Mouse (Mus musculus): ENCODE measurements at regions not wholly inside any gene's neighbourhood (a gene's known extent, or its start where the extent isn't known, plus 50 kb on each side); places are given as distances from the start of the nearest gene placed in this dataset.

GRCm38 (mm10) chr13:6270546-6270945, 277.4 kb upstream of the Pitrm1 start:
- no peak for TF ChIP-seq CTCF (IDR thresholded peaks at IDR 0.05; ENCODE audit: extremely low read depth, insufficient read length, insufficient replicate concordance, low read depth, low read length)
- TF ChIP-seq POLR2A (IDR thresholded peaks at IDR 0.05; ENCODE audit: low read depth, low read length) = no peak
- no peaks in the 10 kb centered on the region for H3K4me1 ChIP-seq (ENCODE audit: control insufficient read depth, insufficient read depth, insufficient read length, low read length)
- 88% methylated on average over 1 of the region's 1 CpGs for WGBS
- no peaks in the 10 kb centered on the region for H3K36me3 ChIP-seq (ENCODE audit: control insufficient read depth, insufficient read depth, low read length)
- H3K27me3 ChIP-seq (ENCODE audit: control insufficient read depth, insufficient read depth, low read length) = no peaks in the 10 kb centered on the region
- H3K27ac ChIP-seq (ENCODE audit: insufficient read depth, low read depth, low read length) = no peak overlapping the region
- H3K4me3 ChIP-seq (ENCODE audit: low read depth, low read length) = no peak overlapping the region

GRCm38 (mm10) chr13:6272932-6273331, 275.0 kb upstream of the Pitrm1 start:
- Histone ChIP-seq H3K36me3 (ENCODE audit: control insufficient read depth, insufficient read depth, low read length) (no peaks in the 10 kb centered on the region), H3K27me3 (ENCODE audit: control insufficient read depth, insufficient read depth, low read length) (no peaks in the 10 kb centered on the region), H3K4me1 (ENCODE audit: control insufficient read depth, insufficient read depth, insufficient read length, low read length) (no peaks in the 10 kb centered on the region), H3K27ac (ENCODE audit: insufficient read depth, low read depth, low read length) (no peak overlapping the region), H3K4me3 (ENCODE audit: low read depth, low read length) (no peak overlapping the region)
- TF ChIP-seq POLR2A (IDR thresholded peaks at IDR 0.05; ENCODE audit: low read depth, low read length) (no peak), CTCF (IDR thresholded peaks at IDR 0.05; ENCODE audit: extremely low read depth, insufficient read length, insufficient replicate concordance, low read depth, low read length) (no peak)
- WGBS = 64% methylated on average over 1 of the region's 1 CpGs

GRCm38 (mm10) chr13:6280073-6280472, 267.9 kb upstream of the Pitrm1 start:
- H3K27me3 ChIP-seq (ENCODE audit: control insufficient read depth, insufficient read depth, low read length) = no peaks in the 10 kb centered on the region
- H3K27ac ChIP-seq (ENCODE audit: insufficient read depth, low read depth, low read length) = no peak overlapping the region
- H3K4me3 ChIP-seq (ENCODE audit: low read depth, low read length) = no peak overlapping the region
- H3K4me1 ChIP-seq (ENCODE audit: control insufficient read depth, insufficient read depth, insufficient read length, low read length) = no peaks in the 10 kb centered on the region
- H3K36me3 ChIP-seq (ENCODE audit: control insufficient read depth, insufficient read depth, low read length) = no peaks in the 10 kb centered on the region
- no peak for TF ChIP-seq CTCF (IDR thresholded peaks at IDR 0.05; ENCODE audit: extremely low read depth, insufficient read length, insufficient replicate concordance, low read depth, low read length)
- TF ChIP-seq POLR2A (IDR thresholded peaks at IDR 0.05; ENCODE audit: low read depth, low read length) = no peak
- WGBS = 89% methylated on average over 1 of the region's 1 CpGs

GRCm38 (mm10) chr13:6288109-6288508, 259.8 kb upstream of the Pitrm1 start:
- Histone ChIP-seq H3K27ac (ENCODE audit: insufficient read depth, low read depth, low read length) (no peak overlapping the region), H3K4me3 (ENCODE audit: low read depth, low read length) (no peak overlapping the region), H3K4me1 (ENCODE audit: control insufficient read depth, insufficient read depth, insufficient read length, low read length) (0 out of 2 replicates have a peak, but pooled peaks cover 3% of the 10 kb centered on the region), H3K27me3 (ENCODE audit: control insufficient read depth, insufficient read depth, low read length) (no peaks in the 10 kb centered on the region), H3K36me3 (ENCODE audit: control insufficient read depth, insufficient read depth, low read length) (no peaks in the 10 kb centered on the region)
- WGBS = 38% methylated on average over 6 of the region's 6 CpGs
- TF ChIP-seq POLR2A (IDR thresholded peaks at IDR 0.05; ENCODE audit: low read depth, low read length) (no peak), CTCF (IDR thresholded peaks at IDR 0.05; ENCODE audit: extremely low read depth, insufficient read length, insufficient replicate concordance, low read depth, low read length) (no peak)

GRCm38 (mm10) chr13:6292098-6292497, 255.9 kb upstream of the Pitrm1 start:
- Histone ChIP-seq H3K27ac (ENCODE audit: insufficient read depth, low read depth, low read length) (no peak overlapping the region), H3K4me1 (ENCODE audit: control insufficient read depth, insufficient read depth, insufficient read length, low read length) (0 out of 2 replicates have a peak, but pooled peaks cover 3% of the 10 kb centered on the region), H3K27me3 (ENCODE audit: control insufficient read depth, insufficient read depth, low read length) (no peaks in the 10 kb centered on the region), H3K36me3 (ENCODE audit: control insufficient read depth, insufficient read depth, low read length) (no peaks in the 10 kb centered on the region), H3K4me3 (ENCODE audit: low read depth, low read length) (no peak overlapping the region)
- TF ChIP-seq CTCF (IDR thresholded peaks at IDR 0.05; ENCODE audit: extremely low read depth, insufficient read length, insufficient replicate concordance, low read depth, low read length) = no peak
- TF ChIP-seq POLR2A (IDR thresholded peaks at IDR 0.05; ENCODE audit: low read depth, low read length) = no peak
- 50% methylated on average over 3 of the region's 3 CpGs for WGBS

- H3K4me1 ChIP-seq (ENCODE audit: control insufficient read depth, insufficient read depth, insufficient read length, low read length) = no peaks in the 10 kb centered on the region
- TF ChIP-seq POLR2A (IDR thresholded peaks at IDR 0.05; ENCODE audit: low read depth, low read length) (no peak), CTCF (IDR thresholded peaks at IDR 0.05; ENCODE audit: extremely low read depth, insufficient read length, insufficient replicate concordance, low read depth, low read length) (no peak)
Observed at GRCm38 (mm10) chr13:6305718-6306117, 242.2 kb upstream of the Pitrm1 start.

GRCm38 (mm10) chr13:6306616-6306988, 241.3 kb upstream of the Pitrm1 start:
- TF ChIP-seq CTCF (IDR thresholded peaks at IDR 0.05; ENCODE audit: extremely low read depth, insufficient read length, insufficient replicate concordance, low read depth, low read length) = no peak
- TF ChIP-seq POLR2A (IDR thresholded peaks at IDR 0.05; ENCODE audit: low read depth, low read length) = no peak
- no peaks in the 10 kb centered on the region for H3K4me1 ChIP-seq (ENCODE audit: control insufficient read depth, insufficient read depth, insufficient read length, low read length)
- H3K36me3 ChIP-seq (ENCODE audit: control insufficient read depth, insufficient read depth, low read length) = no peaks in the 10 kb centered on the region
- WGBS = 87% methylated on average over 4 of the region's 4 CpGs
- no peaks in the 10 kb centered on the region for H3K27me3 ChIP-seq (ENCODE audit: control insufficient read depth, insufficient read depth, low read length)
- no peak overlapping the region for H3K27ac ChIP-seq (ENCODE audit: insufficient read depth, low read depth, low read length)
- H3K4me3 ChIP-seq (ENCODE audit: low read depth, low read length) = no peak overlapping the region

More at GRCm38 (mm10) chr13:6305718-6306117, 242.2 kb upstream of the Pitrm1 start:
- Histone ChIP-seq H3K36me3 (ENCODE audit: control insufficient read depth, insufficient read depth, low read length) (no peaks in the 10 kb centered on the region), H3K27ac (ENCODE audit: insufficient read depth, low read depth, low read length) (no peak overlapping the region), H3K27me3 (ENCODE audit: control insufficient read depth, insufficient read depth, low read length) (no peaks in the 10 kb centered on the region), H3K4me3 (ENCODE audit: low read depth, low read length) (no peak overlapping the region)
